Mouse (Mus musculus) cerebellum, adult 9-11 months (tissue): ENCODE measurements at regions not wholly inside any gene's neighbourhood (a gene's known extent, or its start where the extent isn't known, plus 50 kb on each side); places are given as distances from the start of the nearest gene placed in this dataset.
A peak's percentile ranks its signal among the peaks of the same experiment; 100 is the strongest.

Experiments
- DNase-seq: peaks from one replicate; pipeline ENCODE4 v3.0.0; 2022

- no peak for DNase-seq
Observed at GRCm38 (mm10) chr6:51701253-51702020, 177.7 kb downstream of the Snx10 start.

- no peak for DNase-seq
Observed at GRCm38 (mm10) chr6:51702456-51703171, 178.9 kb downstream of the Snx10 start.

- DNase-seq: no peak
Observed at GRCm38 (mm10) chr6:51708011-51708410, 184.3 kb downstream of the Snx10 start.

GRCm38 (mm10) chr6:51708668-51709339, 185.1 kb downstream of the Snx10 start:
- no peak for DNase-seq

GRCm38 (mm10) chr6:51709340-51710067, 185.8 kb downstream of the Snx10 start:
- no peak for DNase-seq

GRCm38 (mm10) chr6:51710153-51710552, 186.5 kb downstream of the Snx10 start:
- DNase-seq: peak; percentile 31

- peak; percentile 34 for DNase-seq
Observed at GRCm38 (mm10) chr6:51710926-51711615, 187.4 kb downstream of the Snx10 start.

GRCm38 (mm10) chr6:51711616-51711970, 187.9 kb downstream of the Snx10 start:
- no peak for DNase-seq

- no peak for DNase-seq
Observed at GRCm38 (mm10) chr6:51715158-51715840, 191.6 kb downstream of the Snx10 start.

GRCm38 (mm10) chr6:51717386-51717785, 193.7 kb downstream of the Snx10 start:
- no peak for DNase-seq

GRCm38 (mm10) chr6:51720705-51721104, 197.0 kb downstream of the Snx10 start:
- DNase-seq: no peak

- no peak for DNase-seq
Observed at GRCm38 (mm10) chr6:51723053-51723452, 199.4 kb downstream of the Snx10 start.

GRCm38 (mm10) chr6:51727191-51727590, 203.5 kb downstream of the Snx10 start:
- no peak for DNase-seq

- no peak for DNase-seq
Observed at GRCm38 (mm10) chr6:51728816-51729562, 205.3 kb downstream of the Snx10 start.

GRCm38 (mm10) chr6:51730564-51731351, 207.1 kb downstream of the Snx10 start:
- DNase-seq: peak; percentile 23

GRCm38 (mm10) chr6:51732298-51732895, 208.7 kb downstream of the Snx10 start:
- peak; percentile 92 for DNase-seq

- DNase-seq: no peak
Observed at GRCm38 (mm10) chr6:51736051-51736450, 212.3 kb downstream of the Snx10 start.

GRCm38 (mm10) chr6:51743105-51743660, 219.5 kb downstream of the Snx10 start:
- DNase-seq: no peak

- DNase-seq: no peak
Observed at GRCm38 (mm10) chr6:51744607-51745006, 220.9 kb downstream of the Snx10 start.
